Mouse (Mus musculus): ENCODE measurements around the gene Gm773.
"Not testable (repeated sequence)": the region's sequence is repeated elsewhere in the genome, so short reads cannot be mapped to it uniquely, and the experiment has no call there.

The Gm773 gene

GRCm38 (mm10) chrX:56212771-56213170 is at the start of gene Gm773:
TSS of gene Gm773 (minus strand) at chrX:56212881.
- DNase-seq (ENCODE audit: extremely low read depth, low read depth) = no peak

GRCm38 (mm10) chrX:56186449-56186848 is 26.2 kb downstream of the Gm773 start:
- DNase-seq (ENCODE audit: extremely low read depth, low read depth) = not testable (repeated sequence)

GRCm38 (mm10) chrX:56151396-56151795 is 61.3 kb downstream of the Gm773 start:
- DNase-seq (ENCODE audit: extremely low read depth, low read depth) = no peak

All from MEL-GATA-1-ER (cell line).